Mouse (Mus musculus): Measurements from ENCODE around the gene Otud6a. TPM values are rescaled to one million over a fixed set of nuclear protein-coding genes. Genes with fewer than 3 reads are reported as not detected.

Gene Otud6a
- polyA plus RNA-seq, 1 experiment from 2014 or later = not detected

GRCm38 (mm10) chrX:100471491-100471890 is 42.7 kb downstream of the Otud6a start:
- Histone ChIP-seq H3K36me3 (no peaks in the 10 kb centered on the region), H3K27ac (no peak overlapping the region), H3K4me1 (no peaks in the 10 kb centered on the region), H3K4me3 (replicated peaks) (no peak overlapping the region), H3K4me2 (no peak overlapping the region), H3K27me3 (replicated peaks) (no peaks in the 10 kb centered on the region), H3K9ac (no peak overlapping the region), H3K9me3 (no peaks in the 10 kb centered on the region)
- 78% methylated on average over 3 of the region's 3 CpGs for WGBS
- ATAC-seq (ENCODE audit: insufficient read depth, low FRiP score, low read depth) = no peak

DNA sequence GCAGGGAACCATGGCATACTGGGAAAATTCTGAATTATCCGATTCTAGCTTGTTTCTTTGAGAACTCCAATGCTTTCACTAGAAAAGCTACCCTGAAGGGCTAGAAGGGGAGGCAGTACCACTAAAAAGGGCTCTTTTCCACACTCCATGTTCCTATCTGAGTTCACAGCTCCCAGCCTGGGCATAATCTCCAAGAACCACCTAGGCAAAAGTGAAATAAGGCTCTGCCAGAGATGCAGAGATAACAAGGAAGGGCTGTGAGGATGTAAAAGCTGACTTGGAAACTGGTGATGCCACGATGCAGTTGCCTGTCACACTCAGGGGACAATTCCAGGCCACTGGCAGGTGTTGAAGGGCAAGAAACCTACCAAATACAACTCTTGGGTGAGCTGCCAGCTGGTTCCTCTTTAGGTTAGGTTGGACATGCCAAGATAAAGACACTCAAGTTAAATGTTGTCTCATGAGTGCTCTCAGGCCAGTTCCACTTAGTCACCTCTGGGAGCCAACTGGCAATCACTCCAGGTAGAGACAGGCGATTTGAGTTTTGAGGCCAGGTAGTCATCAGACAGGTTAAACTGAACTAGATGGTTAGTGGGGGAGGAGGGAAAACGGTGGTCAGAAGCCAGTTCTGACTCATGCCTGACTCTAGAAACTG is 46.9 kb downstream of the Otud6a start:
- 67% methylated on average over 4 of the region's 4 CpGs for WGBS
- Histone ChIP-seq H3K9ac (no peak overlapping the region), H3K4me2 (no peak overlapping the region), H3K4me1 (no peaks in the 10 kb centered on the region), H3K36me3 (no peaks in the 10 kb centered on the region), H3K27ac (no peak overlapping the region), H3K9me3 (no peaks in the 10 kb centered on the region), H3K4me3 (replicated peaks) (no peak overlapping the region), H3K27me3 (replicated peaks) (no peaks in the 10 kb centered on the region)
- no peak for ATAC-seq (ENCODE audit: insufficient read depth, low FRiP score, low read depth)

MicroRNAs encoded within 50 kb of the gene (microRNA counts, 519-probe panel; counts per million panel counts)
- microRNA mmu-miR-676 = 2,636 counts per million, percentile 64 among the panel's probes with 10 or more counts

Small RNA genes lying within 50 kb of the gene (microRNA-seq; reads per million reads assigned to microRNA genes)
- gene Mir676 = 850 reads per million, percentile 74 among the genes with 10 or more reads in this experiment

Other genes with a start within 250 kb of the Otud6a start
- 0.58 and 0.71 TPM in 2 replicates for gene Awat2, start 13.7 kb downstream of the Otud6a start, polyA plus RNA-seq (2015; fragmentation: Nextera tagmentation; extraction: Ambion mirVana)
- 33.5 and 37.2 TPM in 2 replicates for gene Igbp1, start 65.3 kb downstream of the Otud6a start, polyA plus RNA-seq (2015; fragmentation: Nextera tagmentation; extraction: Ambion mirVana)
- not detected in 2 replicates for gene Dgat2l6, start 95.8 kb downstream of the Otud6a start, polyA plus RNA-seq (2015; fragmentation: Nextera tagmentation; extraction: Ambion mirVana)
- not detected in 2 replicates for gene Awat1, start 143.2 kb downstream of the Otud6a start, polyA plus RNA-seq (2015; fragmentation: Nextera tagmentation; extraction: Ambion mirVana)
- gene P2ry4, start 165.9 kb downstream of the Otud6a start, polyA plus RNA-seq (2015; fragmentation: Nextera tagmentation; extraction: Ambion mirVana) = 0.09 TPM in 1 of 2 replicates, not detected in the other
- not detected in 2 replicates for gene Arr3, start 176.5 kb downstream of the Otud6a start, polyA plus RNA-seq (2015; fragmentation: Nextera tagmentation; extraction: Ambion mirVana)
- gene Kif4, start 196.7 kb downstream of the Otud6a start, polyA plus RNA-seq (2015; fragmentation: Nextera tagmentation; extraction: Ambion mirVana) = 22.5 and 25.2 TPM in 2 replicates
- 86.0 and 93.9 TPM in 2 replicates for gene Pdzd11, start 197.6 kb downstream of the Otud6a start, polyA plus RNA-seq (2015; fragmentation: Nextera tagmentation; extraction: Ambion mirVana)